Mouse (Mus musculus) left cerebral cortex, adult 11 months (tissue): ENCODE results near the gene Vstm4.

Experiments
- DNase-seq: peaks from one replicate; pipeline ENCODE4 v3.0.0; 2022; ENCODE audit warnings: low spot score

Gene Vstm4

DNA sequence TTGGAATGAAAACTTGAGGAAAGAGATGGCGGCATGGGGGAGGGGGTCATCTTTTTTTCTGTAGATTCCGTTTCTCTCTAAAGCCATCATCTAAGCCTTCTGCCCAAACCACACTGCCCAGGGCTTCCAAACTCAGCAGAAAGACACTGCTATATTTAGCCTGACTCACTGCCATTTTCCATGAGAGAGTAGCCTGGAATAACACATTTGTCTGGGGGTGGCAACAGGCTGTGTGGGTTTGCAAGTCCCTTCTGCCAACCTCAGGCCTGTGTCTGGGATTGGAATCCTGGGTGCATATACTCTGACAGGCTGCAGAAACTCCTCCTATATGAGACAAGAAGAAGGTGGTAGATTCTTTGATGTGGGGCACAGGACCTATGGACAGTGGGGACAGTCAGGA, 91.0 kb downstream of the Vstm4 start:
- DNase-seq, result peak; percentile 41

DNA sequence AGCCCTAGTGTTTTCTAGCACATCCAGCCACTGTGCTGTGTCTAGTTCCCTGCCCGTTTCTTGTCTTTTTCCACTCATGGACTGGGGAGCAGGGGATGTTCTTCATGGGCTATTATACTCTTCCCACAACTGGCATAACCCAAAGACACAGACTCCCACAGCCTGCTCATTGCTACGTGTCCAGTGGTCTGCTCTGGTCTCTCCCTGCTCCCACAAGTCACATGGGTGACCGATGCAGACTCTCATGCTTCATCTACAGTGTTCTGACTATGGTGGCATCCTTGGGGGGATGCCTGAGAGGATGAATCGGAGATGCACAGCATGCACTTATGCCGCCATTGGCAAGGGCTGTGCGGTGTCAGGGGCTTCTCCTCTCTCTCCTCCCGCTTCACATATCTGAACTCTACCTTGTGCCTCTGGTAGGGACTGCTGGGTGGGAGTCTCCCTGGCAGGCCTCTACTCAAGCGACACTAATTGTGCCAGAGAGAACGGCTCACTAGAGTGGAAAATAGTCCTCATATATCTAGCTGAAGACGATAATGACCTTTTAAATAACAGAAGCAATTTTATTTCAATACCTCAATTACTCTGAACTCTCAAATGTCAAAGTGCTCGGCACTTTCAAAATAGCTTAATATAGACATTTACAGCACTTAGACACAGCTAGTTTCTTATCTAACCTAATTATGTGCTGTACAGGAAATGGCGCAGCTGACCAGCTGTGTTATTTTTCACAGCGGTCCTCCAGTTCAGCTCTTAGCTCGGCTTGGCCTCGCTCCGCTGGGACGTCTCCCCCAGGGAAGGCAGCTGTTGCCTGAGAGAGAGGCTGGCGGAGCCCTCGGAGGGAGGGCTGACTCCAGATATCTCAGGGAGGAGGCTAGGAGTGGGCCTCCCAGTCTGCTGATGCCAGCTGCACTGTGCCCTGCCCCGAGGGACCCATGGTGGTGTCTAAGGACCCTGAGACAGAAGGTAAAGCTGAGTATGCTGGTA, 94.1 kb downstream of the Vstm4 start:
- DNase-seq, result no peak

DNA sequence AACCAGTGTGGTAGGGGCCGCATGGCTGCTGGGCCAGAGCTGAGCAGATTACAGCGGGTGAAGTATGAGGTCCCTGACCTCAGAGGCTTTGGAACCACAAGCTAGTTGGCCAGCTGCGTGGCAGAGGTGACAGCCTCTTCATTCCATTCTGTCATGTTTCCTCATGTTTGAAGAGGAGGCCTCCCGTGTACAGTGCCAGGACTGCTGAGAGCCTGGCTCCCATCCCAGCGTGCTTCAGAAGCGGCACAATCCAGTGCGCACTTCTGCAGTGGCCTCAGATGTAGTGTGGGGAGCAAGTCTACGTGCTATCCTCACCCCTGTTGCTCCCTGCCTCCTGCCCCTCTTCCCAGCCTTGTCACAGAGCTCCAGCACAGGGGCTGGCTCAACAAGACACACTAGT, 99.9 kb downstream of the Vstm4 start:
- DNase-seq, result no peak

DNA sequence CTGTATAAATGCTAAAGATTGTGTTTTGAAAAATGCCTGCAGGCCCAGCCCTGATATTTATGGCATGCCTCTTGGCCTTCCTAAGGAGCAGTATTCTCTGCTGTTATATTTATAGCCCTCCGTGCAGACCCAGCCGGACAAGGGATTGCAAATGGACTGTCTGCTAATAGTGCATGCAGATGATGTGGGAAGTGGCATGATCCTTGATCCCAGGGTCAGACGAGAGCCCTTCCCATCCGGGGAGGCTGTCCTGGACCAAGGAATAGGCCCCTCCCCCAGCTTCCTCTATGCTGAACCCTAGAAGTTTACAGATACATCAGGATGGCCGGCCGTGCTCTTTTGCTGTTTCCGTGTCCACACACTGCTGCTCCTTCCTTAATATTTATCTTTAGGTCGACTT, 102.1 kb downstream of the Vstm4 start:
- DNase-seq, result no peak

DNA sequence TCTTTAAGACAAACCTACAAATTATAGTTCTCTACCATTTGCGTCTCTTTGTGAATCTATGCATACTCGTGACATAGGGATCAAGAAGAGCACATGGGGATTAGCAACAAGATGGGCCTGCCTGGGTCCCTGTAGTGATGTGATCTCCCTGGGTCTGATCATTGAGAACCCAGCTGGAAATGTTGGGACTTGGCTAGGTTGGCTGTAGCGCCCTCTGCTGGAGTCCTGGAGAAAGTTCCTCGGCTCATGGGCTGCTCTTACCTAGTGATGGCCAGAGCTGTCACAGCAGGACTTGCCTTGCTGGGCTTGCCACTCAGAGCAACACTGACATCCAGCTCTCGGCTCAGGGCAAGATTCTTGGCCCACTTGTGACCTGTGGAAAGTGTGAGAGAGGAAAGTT, 103.9 kb downstream of the Vstm4 start:
- DNase-seq, result peak; percentile 30

DNA sequence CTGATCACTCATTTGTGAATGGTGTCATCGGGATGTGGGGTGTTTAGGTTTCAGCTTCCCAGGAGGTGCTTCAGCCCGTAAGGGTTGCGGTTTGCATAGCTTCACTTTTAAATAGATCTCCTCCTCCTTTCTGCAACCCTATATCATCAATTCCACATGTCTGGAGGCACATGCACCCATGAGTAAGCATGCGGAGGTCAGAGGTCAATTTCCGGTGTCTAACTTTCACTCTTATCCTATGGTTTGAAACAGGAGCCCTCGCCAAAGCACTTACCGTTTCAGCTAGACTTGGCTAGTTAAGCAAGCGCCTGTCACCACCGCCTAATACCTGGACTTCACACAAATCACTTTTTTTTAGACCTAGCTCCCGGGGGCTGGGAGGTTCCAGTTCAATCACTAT, 108.2 kb downstream of the Vstm4 start:
- DNase-seq, result no peak

DNA sequence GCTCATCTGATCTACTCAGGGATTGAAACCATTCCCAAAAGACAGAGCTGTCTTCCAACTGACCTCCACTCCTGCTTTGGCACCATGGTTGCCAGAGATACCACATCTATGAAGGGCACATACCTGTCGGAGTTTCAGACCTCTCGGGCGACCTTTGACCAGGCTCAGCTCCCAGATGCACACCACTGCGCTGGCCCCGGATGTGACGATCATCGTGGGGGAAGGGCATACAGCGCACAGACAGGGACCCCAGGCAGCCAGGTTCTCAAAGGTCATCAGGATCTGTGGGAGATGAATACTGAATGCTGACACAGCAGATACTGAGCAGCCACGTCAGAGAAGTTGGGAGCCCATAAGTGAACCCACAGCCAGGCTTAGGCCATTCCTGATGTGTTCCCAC, 114.1 kb downstream of the Vstm4 start:
- no peak for DNase-seq

- DNase-seq, result no peak
Measured at GRCm38 (mm10) chr14:32984176-32984738, 127.7 kb downstream of the Vstm4 start.

DNA sequence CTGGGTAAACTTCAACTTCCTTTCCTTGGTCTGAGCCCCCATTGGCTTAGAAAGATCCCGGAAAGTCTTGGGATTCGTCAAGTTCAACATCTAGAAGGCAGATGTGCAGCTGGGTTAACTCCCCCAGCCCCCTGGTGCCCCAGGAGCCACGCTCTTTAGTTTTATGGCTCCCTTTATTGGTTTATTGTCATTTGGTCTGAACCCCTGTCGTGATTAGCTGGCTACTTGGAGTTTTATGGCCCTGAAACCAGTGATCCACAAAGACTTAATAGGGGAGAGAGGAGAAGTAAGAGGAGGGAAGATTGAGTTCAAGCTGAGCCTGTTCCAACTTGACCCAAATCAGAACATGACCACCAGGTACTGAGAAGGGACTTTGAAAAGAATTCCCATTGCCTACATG, 130.1 kb downstream of the Vstm4 start:
- DNase-seq, result no peak
